Mouse (Mus musculus) kidney, postnatal 10 days (tissue): ENCODE measurements around the gene Pfn1.

Experiments
- DNase-seq: peaks from one replicate; pipeline ENCODE4 v3.0.0; 2021; ENCODE audit warnings: mixed read lengths

The Pfn1 gene

GRCm38 (mm10) chr11:70674014-70674413, 19.6 kb upstream of the Pfn1 start:
- DNase-seq = no peak

- peak; percentile 33 for DNase-seq
Observed at GRCm38 (mm10) chr11:70671333-70672047, 17.0 kb upstream of the Pfn1 start.

GRCm38 (mm10) chr11:70670483-70670882, 16.0 kb upstream of the Pfn1 start:
- DNase-seq = peak; percentile 49

- peak; percentile 85 for DNase-seq
Observed at GRCm38 (mm10) chr11:70669582-70670345, 15.3 kb upstream of the Pfn1 start.

- peak; percentile 98 for DNase-seq
Observed at GRCm38 (mm10) chr11:70668771-70669505, 14.5 kb upstream of the Pfn1 start, which contains the start of gene Spag7. Gene Spag7, minus strand, starts transcription at chr11:70669416.

- DNase-seq = peak; percentile 83
Observed at GRCm38 (mm10) chr11:70668335-70668770, 13.9 kb upstream of the Pfn1 start.

GRCm38 (mm10) chr11:70667271-70668150, 13.1 kb upstream of the Pfn1 start:
- DNase-seq = no peak

GRCm38 (mm10) chr11:70666687-70667086, 12.2 kb upstream of the Pfn1 start:
- no peak for DNase-seq

- DNase-seq = no peak
Observed at GRCm38 (mm10) chr11:70664741-70665140, 10.3 kb upstream of the Pfn1 start.

- DNase-seq = no peak
Observed at GRCm38 (mm10) chr11:70663957-70664356, 9.5 kb upstream of the Pfn1 start.

- DNase-seq = no peak
Observed at GRCm38 (mm10) chr11:70663101-70663500, 8.7 kb upstream of the Pfn1 start.

- no peak for DNase-seq
Observed at GRCm38 (mm10) chr11:70660571-70660970, 6.1 kb upstream of the Pfn1 start.

GRCm38 (mm10) chr11:70658942-70659341, 4.5 kb upstream of the Pfn1 start:
- DNase-seq = no peak

- DNase-seq = no peak
Observed at GRCm38 (mm10) chr11:70658521-70658920, 4.1 kb upstream of the Pfn1 start.

GRCm38 (mm10) chr11:70657991-70658390, 3.5 kb upstream of the Pfn1 start:
- no peak for DNase-seq

- no peak for DNase-seq
Observed at GRCm38 (mm10) chr11:70657573-70657972, 3.1 kb upstream of the Pfn1 start.

- peak; percentile 50 for DNase-seq
Observed at GRCm38 (mm10) chr11:70656964-70657363, 2.5 kb upstream of the Pfn1 start, which contains the start of gene Eno3. Gene Eno3, plus strand, starts transcription at chr11:70657202.

GRCm38 (mm10) chr11:70656456-70656927, 2.0 kb upstream of the Pfn1 start:
- peak; percentile 76 for DNase-seq

- peak; percentile 77 for DNase-seq
Observed at GRCm38 (mm10) chr11:70655571-70656455, 1.4 kb upstream of the Pfn1 start.

GRCm38 (mm10) chr11:70654923-70655570, 603 bp upstream of the Pfn1 start:
- DNase-seq = peak; percentile 93
